Mouse (Mus musculus) forebrain, embryonic 16.5 days (tissue): ENCODE data around the gene Poc5. TPM values are rescaled to one million over a fixed set of nuclear protein-coding genes. Genes with fewer than 3 reads are reported as not detected.

Experiments used
- ATAC-seq: fragments of 200-750 bp; cut with Nextera tagmentation; 2 replicates; pipeline ENCODE4 v1.8.0; 2017; ENCODE audit warnings: mild to moderate bottlenecking, moderate library complexity
- H3K27ac ChIP-seq: fragments of 300-500 bp; sonication (generic); 2 replicates; pipeline ENCODE4 v1.5.1; 2014; ENCODE audit warnings: low read length, control low read depth
- H3K27me3 ChIP-seq: fragments of 300-500 bp; sonication (generic); replicated peaks from 2 replicates; pipeline ENCODE4 v1.6.1; 2014; ENCODE audit warnings: low read length; ENCODE audit not compliant: control insufficient read depth, insufficient read depth
- H3K36me3 ChIP-seq: fragments of 300-500 bp; sonication (generic); 2 replicates; pipeline ENCODE4 v1.6.1; 2014; ENCODE audit not compliant: control insufficient read depth, insufficient read depth
- H3K4me1 ChIP-seq: fragments of 300-500 bp; sonication (generic); replicated peaks from 2 replicates; pipeline ENCODE4 v1.6.1; 2014; ENCODE audit warnings: low read length; ENCODE audit not compliant: control insufficient read depth, insufficient read depth
- H3K4me2 ChIP-seq: fragments of 300-500 bp; sonication (generic); 2 replicates; pipeline ENCODE4 v1.6.1; 2014; ENCODE audit warnings: mild to moderate bottlenecking, low read length, control low read depth
- H3K4me3 ChIP-seq: fragments of 300-500 bp; sonication (generic); replicated peaks from 2 replicates; pipeline ENCODE4 v1.5.1; 2014; ENCODE audit warnings: mild to moderate bottlenecking, low read length, control low read depth
- H3K9ac ChIP-seq: fragments of 300-500 bp; sonication (generic); replicated peaks from 2 replicates; pipeline ENCODE4 v1.6.1; 2014; ENCODE audit warnings: low read depth, low read length, control low read depth
- H3K9me3 ChIP-seq: fragments of 300-500 bp; sonication (generic); 2 replicates; pipeline ENCODE4 v1.6.1; 2016; ENCODE audit warnings: low read length; ENCODE audit not compliant: control insufficient read depth
- WGBS: fragments of 180-500 bp; shearing (Covaris S2); extraction: QIAGEN DNeasy Blood & Tissue Kit; methylation state at CpG from one replicate; pipeline ENCODE4 v1.1.7; 2014; 5-methylcytosine and 5-hydroxymethylcytosine counted together
- microRNA-seq: library from miRNA; unstranded; fragments of <30 nt; microRNA quantifications from one replicate; pipeline ENCODE4, GENCODE M21; 2017
- polyA plus RNA-seq: library from polyadenylated mRNA; unstranded; fragments of >200 nt; fragmentation: Nextera tagmentation; extraction: Ambion mirVana; gene quantifications from 2 replicates; pipeline ENCODE4 v1.2.1, GENCODE M21; 2015

Poc5 gene
- polyA plus RNA-seq, 1 experiment from 2014 or later, result 24.3 TPM

GRCm38 (mm10) chr13:96458606-96459005, 70.5 kb downstream of the Poc5 start:
- no peak overlapping the region for H3K4me2 ChIP-seq
- H3K4me3 ChIP-seq, result no peak overlapping the region
- H3K36me3 ChIP-seq, result no peaks in the 10 kb centered on the region
- H3K4me1 ChIP-seq, result no peaks in the 10 kb centered on the region
- 86% methylated on average over 4 of the region's 4 CpGs for WGBS
- no peaks in the 10 kb centered on the region for H3K27me3 ChIP-seq
- ATAC-seq, result no peak
- H3K9ac ChIP-seq, result no peak overlapping the region
- no peaks in the 10 kb centered on the region for H3K9me3 ChIP-seq
- H3K27ac ChIP-seq, result no peak overlapping the region

- H3K4me2 ChIP-seq, result no peak overlapping the region
- H3K4me3 ChIP-seq, result no peak overlapping the region
- H3K27me3 ChIP-seq, result no peaks in the 10 kb centered on the region
- no peaks in the 10 kb centered on the region for H3K9me3 ChIP-seq
- H3K9ac ChIP-seq, result no peak overlapping the region
- no peaks in the 10 kb centered on the region for H3K36me3 ChIP-seq
- no peaks in the 10 kb centered on the region for H3K4me1 ChIP-seq
- H3K27ac ChIP-seq, result no peak overlapping the region
- 72% methylated on average over 1 of the region's 1 CpGs for WGBS
- ATAC-seq, result no peak
These were observed 74.5 kb downstream of the Poc5 start for GRCm38 (mm10) chr13:96462644-96463043.

GRCm38 (mm10) chr13:96465315-96465714, 77.2 kb downstream of the Poc5 start:
- Histone ChIP-seq H3K4me3 (no peak overlapping the region), H3K27ac (no peak overlapping the region), H3K4me2 (no peak overlapping the region), H3K4me1 (no peaks in the 10 kb centered on the region), H3K27me3 (no peaks in the 10 kb centered on the region), H3K36me3 (no peaks in the 10 kb centered on the region), H3K9ac (no peak overlapping the region), H3K9me3 (no peaks in the 10 kb centered on the region)
- WGBS, result 64% methylated on average over 5 of the region's 5 CpGs
- no peak for ATAC-seq

Small RNA genes within 50 kb of the gene (microRNA-seq; reads per million reads assigned to microRNA genes)
- gene Gm25213, result not detected

Other genes starting within 250 kb of the Poc5 start
- gene Ankdd1b, start 82.9 kb downstream of the Poc5 start, polyA plus RNA-seq, result not detected in 2 replicates
- not detected in 2 replicates for gene Gm17622, start 102.4 kb downstream of the Poc5 start, polyA plus RNA-seq
- gene Polk, start 154.3 kb downstream of the Poc5 start, polyA plus RNA-seq, result 6.1 and 7.1 TPM in 2 replicates
- gene Col4a3bp, start 154.3 kb downstream of the Poc5 start, polyA plus RNA-seq, result 7.2 and 9.6 TPM in 2 replicates